Mouse (Mus musculus) midbrain, postnatal 0 days (tissue): ENCODE measurements at regions not wholly inside any gene's neighbourhood (a gene's known extent, or its start where the extent isn't known, plus 50 kb on each side); places are given as distances from the start of the nearest gene placed in this dataset.

ENCODE experiments used
- ATAC-seq: fragments of 200-750 bp; cut with Nextera tagmentation; 2 replicates; pipeline ENCODE4 v1.8.0; 2017; ENCODE audit warnings: moderate number of reproducible peaks, mild to moderate bottlenecking, moderate TSS enrichment, moderate library complexity; ENCODE audit not compliant: low FRiP score
- DNase-seq: peaks from one replicate; pipeline ENCODE4 v3.0.0-alpha.2; 2015; ENCODE audit warnings: low spot score
- H3K27ac ChIP-seq: fragments of 300-500 bp; sonication (generic); 2 replicates; pipeline ENCODE4 v1.5.1; 2014; ENCODE audit warnings: low read depth, mild to moderate bottlenecking, low read length, mixed read lengths
- H3K27me3 ChIP-seq: fragments of 300-500 bp; sonication (generic); 2 replicates; pipeline ENCODE4 v1.6.1; 2014; ENCODE audit warnings: low read length, control low read depth, mixed read lengths; ENCODE audit not compliant: insufficient read depth
- H3K36me3 ChIP-seq: fragments of 300-500 bp; sonication (generic); 2 replicates; pipeline ENCODE4 v1.6.1; 2014; ENCODE audit warnings: low read length, control low read depth, mixed read lengths; ENCODE audit not compliant: insufficient read depth
- H3K4me1 ChIP-seq: fragments of 300-500 bp; sonication (generic); 2 replicates; pipeline ENCODE4 v1.6.1; 2014; ENCODE audit warnings: mild to moderate bottlenecking, control low read depth, antibody characterized with exemption, low read length, mixed read lengths; ENCODE audit not compliant: insufficient read depth
- H3K4me2 ChIP-seq: fragments of 300-500 bp; sonication (generic); 2 replicates; pipeline ENCODE4 v1.6.1; 2014; ENCODE audit warnings: low read depth, mild to moderate bottlenecking, low read length, mixed read lengths; ENCODE audit not compliant: poor library complexity, severe bottlenecking
- H3K4me3 ChIP-seq: fragments of 300-500 bp; sonication (generic); 2 replicates; pipeline ENCODE4 v1.5.1; 2014; ENCODE audit warnings: low read depth, mild to moderate bottlenecking, low read length, moderate library complexity
- H3K9ac ChIP-seq: fragments of 300-500 bp; sonication (generic); replicated peaks from 2 replicates; pipeline ENCODE4 v1.6.1; 2014; ENCODE audit warnings: mild to moderate bottlenecking, low read length, moderate library complexity, mixed read lengths; ENCODE audit not compliant: poor library complexity, severe bottlenecking
- H3K9me3 ChIP-seq: fragments of 300-500 bp; sonication (generic); 2 replicates; pipeline ENCODE4 v1.6.1; 2016; ENCODE audit warnings: low read length, control low read depth
- CTCF ChIP-seq: IDR thresholded peaks from 2 replicates; pipeline ENCODE4 v1.5.1; 2016; ENCODE audit warnings: antibody characterized with exemption, mild to moderate bottlenecking
- WGBS: fragments of 180-500 bp; shearing (Covaris S2); extraction: QIAGEN DNeasy Blood & Tissue Kit; methylation state at CpG from one replicate; pipeline ENCODE4 v1.1.7; 2014; 5-methylcytosine and 5-hydroxymethylcytosine counted together

GRCm38 (mm10) chr5:74121861-74122630 is 53.8 kb upstream of the Usp46 start:
- Histone ChIP-seq H3K4me2 (no peak overlapping the region), H3K36me3 (no peaks in the 10 kb centered on the region), H3K27me3 (no peaks in the 10 kb centered on the region), H3K4me3 (no peak overlapping the region), H3K27ac (no peak overlapping the region), H3K9ac (no peak overlapping the region), H3K4me1 (no peaks in the 10 kb centered on the region), H3K9me3 (no peaks in the 10 kb centered on the region)
- no peak for TF ChIP-seq CTCF
- no peak for DNase-seq
- WGBS: 79% methylated on average over 9 of the region's 9 CpGs
- ATAC-seq: no peak

DNA sequence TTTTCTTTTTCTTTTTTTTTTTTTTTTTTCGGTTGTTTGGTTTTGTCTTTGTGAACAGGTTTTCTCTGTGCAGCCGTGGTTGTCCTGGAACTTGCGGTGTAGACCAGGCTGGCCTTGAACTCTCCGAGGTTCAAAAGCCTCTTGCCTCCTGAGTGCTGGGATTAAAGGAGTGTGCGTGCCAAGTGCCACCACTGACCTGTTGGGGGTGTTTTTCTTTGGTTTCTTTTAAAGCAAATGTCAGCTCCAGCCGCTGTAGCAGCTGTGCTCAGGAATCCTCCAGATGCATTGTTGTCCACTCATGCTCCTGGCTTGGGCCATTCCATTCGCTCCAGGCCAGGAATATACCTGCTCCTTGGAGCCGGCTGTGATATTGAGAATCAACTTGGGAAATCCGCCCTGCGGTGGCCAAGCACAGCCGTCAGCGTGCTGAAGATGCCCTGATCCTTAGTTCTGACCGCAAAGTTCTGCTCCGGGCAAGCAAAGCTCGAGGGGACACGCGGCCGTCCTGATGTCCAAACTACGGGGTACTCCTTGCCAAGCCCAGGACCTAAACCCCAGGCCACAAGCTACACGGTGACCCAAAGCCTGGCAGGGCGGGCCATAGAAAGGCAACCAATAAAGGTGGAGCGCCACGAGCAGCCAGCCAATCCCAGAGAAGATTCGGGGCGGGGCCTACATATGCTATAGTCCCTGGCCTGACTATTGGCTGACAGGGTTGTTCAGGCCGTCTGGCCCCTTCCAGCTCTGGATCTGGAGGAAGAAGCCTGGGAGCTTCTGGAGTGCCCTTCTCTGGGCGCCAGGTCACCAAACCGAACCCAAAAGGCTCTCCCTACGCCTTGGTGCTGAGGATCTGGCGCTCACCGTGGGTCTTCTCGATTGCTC is 58.0 kb upstream of the Usp46 start:
- no peaks in the 10 kb centered on the region for H3K27me3 ChIP-seq
- H3K4me2 ChIP-seq: peak overlapping the region; percentile 37
- no peaks in the 10 kb centered on the region for H3K36me3 ChIP-seq
- DNase-seq (peak; percentile 76), ATAC-seq (peak; percentile 86)
- H3K4me3 ChIP-seq: peak overlapping the region; percentile 23
- H3K27ac ChIP-seq: no peak overlapping the region
- WGBS: 65% methylated on average over 32 of the region's 32 CpGs
- no peaks in the 10 kb centered on the region for H3K4me1 ChIP-seq
- TF ChIP-seq CTCF: no peak
- H3K9ac ChIP-seq: no peak overlapping the region
- no peaks in the 10 kb centered on the region for H3K9me3 ChIP-seq

DNA sequence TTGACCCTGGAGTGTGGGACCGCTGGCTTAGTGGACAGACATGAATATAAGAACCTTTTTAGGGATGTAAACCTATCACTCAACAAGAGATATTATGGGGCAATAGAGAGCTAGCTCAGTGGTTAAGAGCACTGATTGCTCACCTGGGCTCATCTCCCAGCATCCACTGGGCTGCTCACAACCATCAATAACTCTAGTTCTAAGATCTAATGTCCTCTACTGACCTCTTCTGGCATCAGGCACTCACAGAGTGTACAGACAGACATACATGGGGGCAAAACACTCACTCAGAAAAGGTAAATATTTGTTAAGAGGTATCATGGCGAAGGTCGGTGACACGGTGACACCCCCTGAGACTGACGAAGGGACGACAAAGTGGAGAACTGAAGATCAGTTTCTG is 59.3 kb upstream of the Usp46 start:
- TF ChIP-seq CTCF: no peak
- Histone ChIP-seq H3K27ac (no peak overlapping the region), H3K27me3 (no peaks in the 10 kb centered on the region), H3K4me2 (no peak overlapping the region), H3K4me3 (no peak overlapping the region), H3K4me1 (no peaks in the 10 kb centered on the region), H3K36me3 (no peaks in the 10 kb centered on the region), H3K9ac (no peak overlapping the region), H3K9me3 (no peaks in the 10 kb centered on the region)
- 91% methylated on average over 6 of the region's 6 CpGs for WGBS
- ATAC-seq: no peak
- no peak for DNase-seq

GRCm38 (mm10) chr5:74129636-74130035 is 61.4 kb upstream of the Usp46 start:
- H3K9me3 ChIP-seq: no peaks in the 10 kb centered on the region
- no peak for TF ChIP-seq CTCF
- no peaks in the 10 kb centered on the region for H3K36me3 ChIP-seq
- DNase-seq: peak; percentile 56
- H3K9ac ChIP-seq: no peak overlapping the region
- no peak overlapping the region for H3K4me3 ChIP-seq
- H3K4me1 ChIP-seq: no peaks in the 10 kb centered on the region
- no peak for ATAC-seq
- H3K4me2 ChIP-seq: no peak overlapping the region
- H3K27ac ChIP-seq: 0 out of 2 replicates have a peak overlapping the region, but pooled peaks have one; percentile 38
- no peaks in the 10 kb centered on the region for H3K27me3 ChIP-seq

GRCm38 (mm10) chr5:74132671-74133070 is 62.4 kb upstream of the Rasl11b start:
- Histone ChIP-seq H3K9ac (no peak overlapping the region), H3K4me2 (no peak overlapping the region), H3K4me1 (no peaks in the 10 kb centered on the region), H3K4me3 (no peak overlapping the region), H3K9me3 (no peaks in the 10 kb centered on the region), H3K36me3 (no peaks in the 10 kb centered on the region), H3K27me3 (no peaks in the 10 kb centered on the region), H3K27ac (no peak overlapping the region)
- 43% methylated on average over 8 of the region's 8 CpGs for WGBS
- no peak for DNase-seq
- TF ChIP-seq CTCF: no peak
- ATAC-seq: no peak

DNA sequence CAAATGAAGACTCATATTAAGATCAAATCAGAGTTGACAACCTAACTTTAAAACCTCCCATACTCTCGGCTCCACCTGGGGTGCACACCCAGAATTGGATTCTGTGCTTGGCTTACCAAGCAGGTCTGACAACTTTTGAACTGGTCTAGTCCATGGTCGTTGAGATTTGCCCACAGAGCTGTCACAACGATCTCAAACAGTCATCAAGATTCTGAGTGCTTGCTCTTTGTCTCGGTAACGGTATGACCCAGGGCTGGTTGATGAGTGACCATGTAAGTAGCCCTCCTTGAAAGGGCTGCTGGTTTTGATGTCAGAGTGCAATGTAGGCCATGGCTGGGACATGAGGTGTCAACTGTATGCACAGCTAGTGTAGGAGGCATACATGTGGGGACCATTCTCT is 58.7 kb upstream of the Rasl11b start:
- ATAC-seq (no peak), DNase-seq (no peak)
- Histone ChIP-seq H3K4me2 (no peak overlapping the region), H3K27me3 (no peaks in the 10 kb centered on the region), H3K27ac (no peak overlapping the region), H3K36me3 (no peaks in the 10 kb centered on the region), H3K4me3 (no peak overlapping the region), H3K9me3 (no peaks in the 10 kb centered on the region), H3K9ac (no peak overlapping the region), H3K4me1 (no peaks in the 10 kb centered on the region)
- WGBS: 67% methylated on average over 5 of the region's 5 CpGs
- no peak for TF ChIP-seq CTCF
